Mouse (Mus musculus): ENCODE measurements around the gene Trim34a. TPM values are rescaled to one million over a fixed set of nuclear protein-coding genes. Genes with fewer than 3 reads are reported as not detected.
"Not testable (repeated sequence)": the region's sequence is repeated elsewhere in the genome, so short reads cannot be mapped to it uniquely, and the experiment has no call there.

Gene Trim34a
- polyA plus RNA-seq, 1 experiment from 2014 or later = 0.43 TPM

DNA sequence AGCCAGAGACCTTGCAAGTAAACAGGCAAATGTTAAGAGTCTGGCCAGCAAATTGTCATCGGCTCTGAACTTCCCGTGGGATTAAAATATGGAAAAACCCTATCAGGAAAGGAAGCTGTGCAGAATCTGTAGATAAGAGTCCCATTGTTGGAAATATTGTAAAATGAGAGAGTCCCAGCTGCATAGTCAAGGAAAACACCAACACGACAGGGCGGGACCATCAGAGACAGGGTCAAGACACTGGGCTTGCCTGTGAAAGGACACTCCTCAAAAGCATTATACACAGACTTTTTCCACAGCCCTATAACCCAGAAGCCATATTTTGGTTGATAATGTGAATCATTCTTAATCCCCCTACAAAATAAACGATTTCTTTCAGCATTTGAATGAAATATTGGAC lies 21.1 kb downstream of the Trim34a start:
- not testable (repeated sequence) for H3K27me3 ChIP-seq; H3K4me2 ChIP-seq; H3K9me3 ChIP-seq (replicated peaks); H3K9ac ChIP-seq; H3K4me1 ChIP-seq; ATAC-seq; H3K27ac ChIP-seq; H3K4me3 ChIP-seq; H3K36me3 ChIP-seq (ENCODE audit: poor library complexity, severe bottlenecking)
- WGBS = 85% methylated on average over 5 of the region's 5 CpGs

DNA sequence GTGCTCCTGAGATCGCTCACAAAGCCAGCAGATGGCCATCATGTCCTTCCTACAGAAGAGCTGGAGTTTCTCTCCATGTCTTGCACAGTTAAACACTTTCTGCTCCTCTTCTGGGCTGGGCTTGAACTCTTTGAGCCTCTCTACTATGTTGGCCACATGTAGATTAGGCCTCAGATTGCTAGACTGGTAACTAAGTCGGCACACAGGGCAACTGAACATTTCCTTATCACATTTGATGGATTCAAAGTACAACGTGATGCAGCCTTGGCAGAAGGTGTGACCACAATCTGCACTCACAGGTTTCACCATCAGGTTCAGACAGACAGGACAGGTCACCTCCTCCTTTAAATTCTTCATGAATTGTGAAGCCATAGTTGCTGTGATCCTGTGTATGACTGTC lies 35.1 kb downstream of the Trim34a start:
- not testable (repeated sequence) for H3K27ac ChIP-seq; H3K4me3 ChIP-seq; H3K36me3 ChIP-seq (ENCODE audit: poor library complexity, severe bottlenecking); H3K9me3 ChIP-seq (replicated peaks); H3K4me1 ChIP-seq; H3K27me3 ChIP-seq; ATAC-seq; H3K4me2 ChIP-seq; H3K9ac ChIP-seq
- WGBS = 90% methylated on average over 3 of the region's 3 CpGs

GRCm38 (mm10) chr7:104287576-104288443 lies 43.6 kb downstream of the Trim34a start, which contains the start of gene Trim5:
Gene Trim5 (minus strand): TSS chr7:104288094.
- H3K27me3 ChIP-seq; H3K9ac ChIP-seq; ATAC-seq; H3K4me2 ChIP-seq; H3K4me3 ChIP-seq; H3K27ac ChIP-seq; H3K9me3 ChIP-seq (replicated peaks); H3K36me3 ChIP-seq (ENCODE audit: poor library complexity, severe bottlenecking); H3K4me1 ChIP-seq: not testable (repeated sequence)
- WGBS = 50% methylated on average over 14 of the region's 14 CpGs

DNA sequence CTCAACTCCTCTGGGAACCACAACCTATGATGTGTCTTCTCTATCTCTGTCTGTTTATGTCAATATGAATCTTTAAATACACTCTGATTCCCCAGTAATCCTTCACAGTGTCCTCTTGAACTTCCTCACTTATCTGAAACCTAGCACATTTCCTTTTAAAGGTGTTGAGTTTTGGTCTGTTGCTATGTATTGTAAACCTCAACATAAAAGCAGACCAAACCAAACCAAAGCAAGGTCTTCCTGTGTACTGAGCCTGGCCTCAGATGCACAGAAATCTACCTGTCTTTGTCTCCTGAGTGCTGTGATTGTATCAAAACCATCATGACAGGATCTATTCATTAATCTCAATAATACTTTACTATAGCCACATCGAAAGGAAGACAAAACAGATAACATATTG lies 46.4 kb downstream of the Trim34a start:
- 91% methylated on average over 1 of the region's 1 CpGs for WGBS
- no peaks in the 10 kb centered on the region for H3K4me1 ChIP-seq
- no peaks in the 10 kb centered on the region for H3K36me3 ChIP-seq (ENCODE audit: poor library complexity, severe bottlenecking)
- no peaks in the 10 kb centered on the region for H3K9me3 ChIP-seq (replicated peaks)
- ATAC-seq = no peak
- H3K27me3 ChIP-seq = no peaks in the 10 kb centered on the region
- no peak overlapping the region for H3K9ac ChIP-seq
- H3K27ac ChIP-seq = no peak overlapping the region
- no peak overlapping the region for H3K4me2 ChIP-seq
- H3K4me3 ChIP-seq = no peak overlapping the region

- H3K4me2 ChIP-seq = no peak overlapping the region
- no peak overlapping the region for H3K9ac ChIP-seq
- H3K4me3 ChIP-seq = no peak overlapping the region
- no peak for ATAC-seq
- no peak overlapping the region for H3K27ac ChIP-seq
- no peaks in the 10 kb centered on the region for H3K36me3 ChIP-seq (ENCODE audit: poor library complexity, severe bottlenecking)
- 83% methylated on average over 5 of the region's 5 CpGs for WGBS
- no peaks in the 10 kb centered on the region for H3K9me3 ChIP-seq (replicated peaks)
- H3K27me3 ChIP-seq = no peaks in the 10 kb centered on the region
- H3K4me1 ChIP-seq = no peaks in the 10 kb centered on the region
These were observed 47.6 kb downstream of the Trim34a start for GRCm38 (mm10) chr7:104291638-104292400.

Other genes with a start within 250 kb of the Trim34a start
- gene Olfr638, start 245.7 kb upstream of the Trim34a start, polyA plus RNA-seq (2015; fragmentation: Nextera tagmentation; extraction: Ambion mirVana) = not detected in 2 replicates
- gene Olfr639, start 227.2 kb upstream of the Trim34a start, polyA plus RNA-seq (2015; fragmentation: Nextera tagmentation; extraction: Ambion mirVana) = 0.04 TPM in 1 of 2 replicates, not detected in the other
- not detected in 2 replicates for gene Olfr640, start 218.9 kb upstream of the Trim34a start, polyA plus RNA-seq (2015; fragmentation: Nextera tagmentation; extraction: Ambion mirVana)
- not detected in 2 replicates for gene Olfr641, start 209.0 kb upstream of the Trim34a start, polyA plus RNA-seq (2015; fragmentation: Nextera tagmentation; extraction: Ambion mirVana)
- gene Olfr642, start 191.8 kb upstream of the Trim34a start, polyA plus RNA-seq (2015; fragmentation: Nextera tagmentation; extraction: Ambion mirVana) = not detected in 2 replicates
- gene 4930516K23Rik, start 183.0 kb upstream of the Trim34a start, polyA plus RNA-seq (2015; fragmentation: Nextera tagmentation; extraction: Ambion mirVana) = not detected in 2 replicates
- not detected in 2 replicates for gene Olfr644, start 172.6 kb upstream of the Trim34a start, polyA plus RNA-seq (2015; fragmentation: Nextera tagmentation; extraction: Ambion mirVana)
- gene Olfr645, start 159.0 kb upstream of the Trim34a start, polyA plus RNA-seq (2015; fragmentation: Nextera tagmentation; extraction: Ambion mirVana) = not detected in 2 replicates
- gene Olfr646, start 139.6 kb upstream of the Trim34a start, polyA plus RNA-seq (2015; fragmentation: Nextera tagmentation; extraction: Ambion mirVana) = not detected in 2 replicates
- gene Ubqln5, start 114.6 kb upstream of the Trim34a start, polyA plus RNA-seq (2015; fragmentation: Nextera tagmentation; extraction: Ambion mirVana) = not detected in 2 replicates
- gene Olfr643, start 107.1 kb upstream of the Trim34a start, polyA plus RNA-seq (2015; fragmentation: Nextera tagmentation; extraction: Ambion mirVana) = not detected in 2 replicates
- not detected in 2 replicates for gene Ubqln3, start 101.2 kb upstream of the Trim34a start, polyA plus RNA-seq (2015; fragmentation: Nextera tagmentation; extraction: Ambion mirVana)
- gene Ubqlnl, start 93.9 kb upstream of the Trim34a start, polyA plus RNA-seq (2015; fragmentation: Nextera tagmentation; extraction: Ambion mirVana) = not detected in 2 replicates
- not detected in 2 replicates for gene Olfm5, start 79.6 kb upstream of the Trim34a start, polyA plus RNA-seq (2015; fragmentation: Nextera tagmentation; extraction: Ambion mirVana)
- gene Olfr648, start 61.1 kb upstream of the Trim34a start, polyA plus RNA-seq (2015; fragmentation: Nextera tagmentation; extraction: Ambion mirVana) = 0.23 and 0.45 TPM in 2 replicates
- not detected in 2 replicates for gene Olfr649, start 48.5 kb upstream of the Trim34a start, polyA plus RNA-seq (2015; fragmentation: Nextera tagmentation; extraction: Ambion mirVana)
- gene Trim6, start 25.7 kb upstream of the Trim34a start, polyA plus RNA-seq (2015; fragmentation: Nextera tagmentation; extraction: Ambion mirVana) = 0.30 and 0.33 TPM in 2 replicates
- gene Trim5, start 43.6 kb downstream of the Trim34a start, polyA plus RNA-seq (2015; fragmentation: Nextera tagmentation; extraction: Ambion mirVana) = 0.17 TPM in 1 of 2 replicates, not detected in the other
- gene Trim12a, start 71.0 kb downstream of the Trim34a start, polyA plus RNA-seq (2015; fragmentation: Nextera tagmentation; extraction: Ambion mirVana) = 1.1 and 1.2 TPM in 2 replicates
- not detected in 2 replicates for gene Trim34b, start 85.0 kb downstream of the Trim34a start, polyA plus RNA-seq (2015; fragmentation: Nextera tagmentation; extraction: Ambion mirVana)
- gene Trim12c, start 108.9 kb downstream of the Trim34a start, polyA plus RNA-seq (2015; fragmentation: Nextera tagmentation; extraction: Ambion mirVana) = 0.71 and 0.77 TPM in 2 replicates
- not detected in 2 replicates for gene Trim30b, start 125.4 kb downstream of the Trim34a start, polyA plus RNA-seq (2015; fragmentation: Nextera tagmentation; extraction: Ambion mirVana)
- not detected in 2 replicates for gene Trim30c, start 156.4 kb downstream of the Trim34a start, polyA plus RNA-seq (2015; fragmentation: Nextera tagmentation; extraction: Ambion mirVana)
- gene Trim30a, start 220.7 kb downstream of the Trim34a start, polyA plus RNA-seq (2015; fragmentation: Nextera tagmentation; extraction: Ambion mirVana) = 0.45 and 0.78 TPM in 2 replicates